Comparison of ENCODE assay signal across 15 mouse cellular contexts in the genomic region with DNA sequence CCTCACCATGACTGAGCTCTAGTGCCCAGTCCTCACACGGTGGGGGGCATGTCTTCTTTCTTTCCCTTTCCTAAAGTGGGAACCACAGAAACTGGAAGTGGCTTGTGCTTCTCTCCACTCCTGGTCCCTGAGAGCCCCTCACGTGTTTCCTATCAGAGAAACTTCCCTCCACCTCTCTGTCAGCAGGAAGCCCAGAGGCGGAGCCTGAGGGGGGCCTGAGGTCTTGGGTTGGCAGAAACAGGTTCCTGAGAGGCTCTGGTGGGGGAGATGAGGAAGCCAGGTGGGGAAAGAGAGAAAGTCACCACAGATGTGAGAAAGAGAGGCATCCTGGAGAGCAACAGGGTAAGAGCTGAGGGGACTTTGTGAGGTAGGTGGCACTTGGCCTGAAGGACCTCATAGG. TPM values are rescaled to one million over a fixed set of nuclear protein-coding genes. Genes with fewer than 3 reads are reported as not detected.
A peak's percentile ranks its signal among the peaks of the same experiment; 100 is the strongest.
DNase-seq lines count a peak whose midpoint lies in the region; ATAC-seq lines count a peak whose summit lies in the region.
"Had no signal": no experiment of that assay in that cellular context is flagged by ENCODE, and none has a peak within 500 bp of the region (broad histone marks: within the 10 kb centered on the region; RNA-seq: fewer than 3 reads in every experiment).

No protein-coding gene starts in this region.

- H3K36me3 ChIP-seq in embryonic facial prominence, embryonic 10.5 days (replicated peaks), result no peaks in the 10 kb centered on the region
- no peaks in the 10 kb centered on the region for H3K36me3 ChIP-seq in hindbrain, embryonic 10.5 days
- H3K36me3 ChIP-seq: liver, embryonic 13.5 days had no signal

- peaks cover 14% of the 10 kb centered on the region for H3K4me1 ChIP-seq in embryonic facial prominence, embryonic 10.5 days
- 0 out of 2 replicates have a peak, but pooled peaks cover 11% of the 10 kb centered on the region for H3K4me1 ChIP-seq in hindbrain, embryonic 10.5 days (replicated peaks)

- DNase-seq in 416B (ENCODE audit: low read depth), result peak; percentile 71
- peak; percentile 45 to 49 for DNase-seq in B cell, adult 2 months
- peak; percentile 27 for DNase-seq in embryonic facial prominence, embryonic 10.5 days (ENCODE audit: low spot score)
- no peak for DNase-seq in hindbrain, embryonic 10.5 days (ENCODE audit: low spot score)
- no peak for DNase-seq in right cerebral cortex, postnatal 14 days
- no peak for DNase-seq in right cerebral cortex, postnatal 4 days
- DNase-seq: adrenal gland, postnatal 36 days; cerebellum, adult 9-10 months; forebrain, postnatal 0 days; liver, embryonic 13.5 days; right cerebral cortex, adult 18-20 months had no signal

- no peak overlapping the region for H3K27ac ChIP-seq in embryonic facial prominence, embryonic 10.5 days (replicated peaks)
- H3K27ac ChIP-seq in hindbrain, embryonic 10.5 days, result no peak overlapping the region
- H3K27ac ChIP-seq: kidney, postnatal 0 days; left cerebral cortex, adult 2 months; liver, embryonic 13.5 days had no signal

- 0 out of 2 replicates have a peak, but pooled peaks have one; percentile 8 for ATAC-seq in neutrophil, adult 5-6 weeks (ENCODE audit: extremely low read depth, insufficient number of reproducible peaks, low FRiP score, poor library complexity, severe bottlenecking)
- ATAC-seq: forebrain, postnatal 0 days; hindbrain, embryonic 16.5 days had no signal

- WGBS in embryonic facial prominence, embryonic 10.5 days, result 51% methylated on average over 3 of the region's 3 CpGs
- WGBS in hindbrain, embryonic 10.5 days, result 62% methylated on average over 3 of the region's 3 CpGs

- H3K4me3 ChIP-seq in embryonic facial prominence, embryonic 10.5 days, result no peak overlapping the region
- H3K4me3 ChIP-seq in hindbrain, embryonic 10.5 days, result no peak overlapping the region
- H3K4me3 ChIP-seq: left cerebral cortex, adult 2 months; liver, embryonic 13.5 days had no signal

- no peaks in the 10 kb centered on the region for H3K9me3 ChIP-seq in embryonic facial prominence, embryonic 10.5 days
- H3K9me3 ChIP-seq in hindbrain, embryonic 10.5 days, result no peaks in the 10 kb centered on the region
- H3K9me3 ChIP-seq: liver, embryonic 13.5 days had no signal

- H3K27me3 ChIP-seq in embryonic facial prominence, embryonic 10.5 days (replicated peaks; ENCODE audit: low read depth, poor library complexity, severe bottlenecking), result no peaks in the 10 kb centered on the region
- H3K27me3 ChIP-seq in hindbrain, embryonic 10.5 days (ENCODE audit: insufficient read depth, poor library complexity, severe bottlenecking), result no peaks in the 10 kb centered on the region
- H3K27me3 ChIP-seq: liver, embryonic 13.5 days had no signal

RNA-seq across cellular contexts. Expression of gene Ncoa3, which starts 42.7 kb away (rescaled TPM):
- 16.0 TPM in 2 replicates for polyA plus RNA-seq in embryonic facial prominence, embryonic 10.5 days (2016; fragmentation: Nextera tagmentation; extraction: Ambion mirVana)
- total RNA-seq in neutrophil, adult 5-6 weeks (2017), result 148 and 164 TPM in 2 replicates
- polyA plus RNA-seq in hindbrain, embryonic 10.5 days (2016; fragmentation: Nextera tagmentation; extraction: Ambion mirVana), result 14.6 and 16.6 TPM in 2 replicates

RNA-seq across cellular contexts. Expression of gene Zmynd8, which starts 50.9 kb away (rescaled TPM):
- polyA plus RNA-seq in embryonic facial prominence, embryonic 10.5 days (2016; fragmentation: Nextera tagmentation; extraction: Ambion mirVana), result 68.1 and 69.9 TPM in 2 replicates
- 56.9 and 60.5 TPM in 2 replicates for total RNA-seq in neutrophil, adult 5-6 weeks (2017)
- 60.0 and 65.2 TPM in 2 replicates for polyA plus RNA-seq in hindbrain, embryonic 10.5 days (2016; fragmentation: Nextera tagmentation; extraction: Ambion mirVana)

Comparison
In these comparisons a context has a peak if more than half of its experiments do, and no peak if none do; other contexts are left out.
1. DNase-seq: peak in 416B (single experiment), B cell, adult 2 months (2 of 2) and embryonic facial prominence, embryonic 10.5 days (single experiment); none in hindbrain, embryonic 10.5 days (single experiment), right cerebral cortex, postnatal 14 days (single experiment) and right cerebral cortex, postnatal 4 days (single experiment).